Mouse (Mus musculus) c-Kit-positive CD71-positive TER-119-positive erythroid progenitor cells, embryonic 14.5 days (primary cell): ENCODE data around the gene Bnip1.

ENCODE experiments used
- DNase-seq: peaks from one replicate; pipeline ENCODE4 v3.0.0-alpha.2; 2013; ENCODE audit warnings: low spot score

Gene Bnip1

GRCm38 (mm10) chr17:26780750-26781571 is at the start of gene Bnip1:
Gene Bnip1, plus strand, starts transcription at chr17:26781066.
- peak; percentile 78 for DNase-seq

GRCm38 (mm10) chr17:26742581-26742980 is 38.3 kb upstream of the Bnip1 start:
- DNase-seq = no peak

- DNase-seq = no peak
These were observed 37.6 kb upstream of the Bnip1 start for GRCm38 (mm10) chr17:26743294-26743693.

- no peak for DNase-seq
These were observed 30.9 kb upstream of the Bnip1 start for GRCm38 (mm10) chr17:26749975-26750374.

GRCm38 (mm10) chr17:26752297-26752696 is 28.6 kb upstream of the Bnip1 start:
- DNase-seq = no peak

- DNase-seq = no peak
These were observed 27.4 kb upstream of the Bnip1 start for GRCm38 (mm10) chr17:26753476-26753875.

- DNase-seq = peak; percentile 56
These were observed 13.6 kb upstream of the Bnip1 start for GRCm38 (mm10) chr17:26767100-26767753.

- peak; percentile 26 for DNase-seq
These were observed 13.1 kb upstream of the Bnip1 start for GRCm38 (mm10) chr17:26767754-26768124.

GRCm38 (mm10) chr17:26776211-26776610 is 4.7 kb upstream of the Bnip1 start:
- DNase-seq = no peak

- DNase-seq = peak; percentile 27
These were observed 2.9 kb upstream of the Bnip1 start for GRCm38 (mm10) chr17:26778001-26778400.

GRCm38 (mm10) chr17:26778430-26779100 is 2.3 kb upstream of the Bnip1 start:
- DNase-seq = no peak

GRCm38 (mm10) chr17:26779471-26779870 is 1.4 kb upstream of the Bnip1 start:
- no peak for DNase-seq

- peak; percentile 19 for DNase-seq
These were observed 761 bp downstream of the Bnip1 start for GRCm38 (mm10) chr17:26781610-26782043.

- DNase-seq = peak; percentile 48
These were observed 3.7 kb downstream of the Bnip1 start for GRCm38 (mm10) chr17:26784525-26784924.

- no peak for DNase-seq
These were observed 5.7 kb downstream of the Bnip1 start for GRCm38 (mm10) chr17:26786586-26786985.

GRCm38 (mm10) chr17:26788986-26789385 is 8.1 kb downstream of the Bnip1 start:
- no peak for DNase-seq

- no peak for DNase-seq
These were observed 8.8 kb downstream of the Bnip1 start for GRCm38 (mm10) chr17:26789460-26790268.

GRCm38 (mm10) chr17:26790269-26791214 is 9.7 kb downstream of the Bnip1 start:
- no peak for DNase-seq

- no peak for DNase-seq
These were observed 10.7 kb downstream of the Bnip1 start for GRCm38 (mm10) chr17:26791580-26791979.

- DNase-seq = no peak
These were observed 11.2 kb downstream of the Bnip1 start for GRCm38 (mm10) chr17:26792096-26792495.
